Mouse (Mus musculus): ENCODE data around the gene Jph4. TPM values are rescaled to one million over a fixed set of nuclear protein-coding genes. Genes with fewer than 3 reads are reported as not detected.
A peak's percentile ranks its signal among the peaks of the same experiment; 100 is the strongest.

Jph4 gene
- total and polyA plus RNA-seq, 3 experiments: not detected

GRCm38 (mm10) chr14:55093927-55094326 is 22.8 kb downstream of the Jph4 start:
- Histone ChIP-seq H3K9ac (ENCODE audit: insufficient read depth, low read depth) (no peak overlapping the region), H3K4me1 (ENCODE audit: control insufficient read depth in 1 of 2, insufficient read depth in 2 of 2) (peaks cover 9 to 53% of the 10 kb centered on the region in 2 experiments), H3K4me3 (replicated peaks in 1 of 3; ENCODE audit: low read depth in 2 of 3, low read length in 2 of 3, poor library complexity in 1 of 3) (peak overlapping the region in 1 of 3 experiments; percentile 71), H3K27me3 (replicated peaks) (peaks cover 2% of the 10 kb centered on the region), H3K36me3 (replicated peaks in 1 of 2; ENCODE audit: control insufficient read depth in 1 of 2, insufficient read depth in 1 of 2, low read length in 1 of 2) (peaks cover 0 to 26% of the 10 kb centered on the region in 2 experiments), H3K9me3 (replicated peaks; ENCODE audit: low read length) (no peaks in the 10 kb centered on the region), H3K27ac (ENCODE audit: insufficient read depth, low read depth) (no peak overlapping the region), H3K4me2 (ENCODE audit: insufficient read depth, low read depth, poor library complexity, severe bottlenecking) (no peak overlapping the region), H3K79me2 (replicated peaks; ENCODE audit: control insufficient read depth, extremely low read depth, insufficient read depth, poor library complexity, severe bottlenecking) (no peaks in the 10 kb centered on the region)
- in situ Hi-C loops (cut with MboI; ENCODE audit: low pct_ligation_motif_present, low pct_unique_long_range_greater_than_20kb, low sequenced_read_pairs): no loop called here
- dilution Hi-C loops (cut with MboI; ENCODE audit: extremely low pct_ligation_motif_present, extremely low pct_unique_long_range_greater_than_20kb, low sequenced_read_pairs): no loop called here
- TF ChIP-seq RAD21 (IDR thresholded peaks at IDR 0.05; ENCODE audit: low read depth, low read length) (peak; percentile 28), CTCF (conservative IDR thresholded peaks at IDR 0.05 in 1 of 2, IDR thresholded peaks at IDR 0.05 in 1 of 2; ENCODE audit: low read depth in 2 of 2, low read length in 2 of 2) (peak; percentile 31 to 53; a peak in 3 of 4 replicates), ZC3H11A (IDR thresholded peaks at IDR 0.05; ENCODE audit: low read depth, low read length) (no peak)
- peak; percentile 52 for DNase-seq (ENCODE audit: extremely low read depth)

- in situ Hi-C loops (cut with MboI; ENCODE audit: low pct_ligation_motif_present, low pct_unique_long_range_greater_than_20kb, low sequenced_read_pairs): no loop called here
- Histone ChIP-seq H3K27me3 (replicated peaks) (peaks cover 2% of the 10 kb centered on the region), H3K4me1 (ENCODE audit: control insufficient read depth in 1 of 2, insufficient read depth in 2 of 2) (peaks cover 10 to 43% of the 10 kb centered on the region in 2 experiments), H3K4me3 (replicated peaks in 1 of 3; ENCODE audit: low read depth in 2 of 3, low read length in 2 of 3, poor library complexity in 1 of 3) (peak within 1 kb of the TSS; percentile 51 to 66 (median 55)), H3K36me3 (replicated peaks in 1 of 2; ENCODE audit: control insufficient read depth in 1 of 2, insufficient read depth in 1 of 2, low read length in 1 of 2) (peaks cover 0 to 8% of the 10 kb centered on the region in 2 experiments), H3K9ac (ENCODE audit: insufficient read depth, low read depth) (peak within 1 kb of the TSS; percentile 45), H3K4me2 (ENCODE audit: insufficient read depth, low read depth, poor library complexity, severe bottlenecking) (peak within 1 kb of the TSS; percentile 78), H3K79me2 (replicated peaks; ENCODE audit: control insufficient read depth, extremely low read depth, insufficient read depth, poor library complexity, severe bottlenecking) (no peaks in the 10 kb centered on the region), H3K27ac (ENCODE audit: insufficient read depth, low read depth) (no peak within 1 kb of the TSS), H3K9me3 (replicated peaks; ENCODE audit: low read length) (no peaks in the 10 kb centered on the region)
- TF ChIP-seq HCFC1 (IDR thresholded peaks at IDR 0.05; ENCODE audit: low read depth, low read length) (peak; percentile 94), ZC3H11A (IDR thresholded peaks at IDR 0.05; ENCODE audit: low read depth, low read length) (no peak), NELFE (IDR thresholded peaks at IDR 0.05; ENCODE audit: low read depth, low read length) (peak; percentile 33; the same call in 1 of the 2 replicates), MXI1 (IDR thresholded peaks at IDR 0.05; ENCODE audit: low read depth, low read length) (peak; percentile 45), MAX (IDR thresholded peaks at IDR 0.05; ENCODE audit: low read length) (peak; percentile 47; the same call in 1 of the 2 replicates), ZNF384 (IDR thresholded peaks at IDR 0.05; ENCODE audit: low read depth, low read length) (no peak), E2F4 (IDR thresholded peaks at IDR 0.05; ENCODE audit: insufficient replicate concordance, low read depth, low read length) (no peak), KAT2A (IDR thresholded peaks at IDR 0.05; ENCODE audit: insufficient replicate concordance, low read length) (peak; percentile 71; the same call in 1 of the 2 replicates), POLR2A (IDR thresholded peaks at IDR 0.05; ENCODE audit: low read depth, low read length) (peak; percentile 52; the same call in 1 of the 2 replicates), TCF12 (IDR thresholded peaks at IDR 0.05; ENCODE audit: low read depth, low read length) (peak; percentile 64), IRF4 (IDR thresholded peaks at IDR 0.05; ENCODE audit: low read depth, low read length) (peak; percentile 60; the same call in 1 of the 2 replicates), SIN3A (IDR thresholded peaks at IDR 0.05; ENCODE audit: low read length) (peak; percentile 53; the same call in 1 of the 2 replicates), USF2 (conservative IDR thresholded peaks at IDR 0.05; ENCODE audit: low read depth, low read length) (no peak), MAZ (IDR thresholded peaks at IDR 0.05; ENCODE audit: low read depth, low read length) (peak; percentile 92), NRF1 (IDR thresholded peaks at IDR 0.05; ENCODE audit: low read depth, low read length) (peak; percentile 82), BHLHE40 (IDR thresholded peaks at IDR 0.05; ENCODE audit: low read depth, low read length) (peak; percentile 31; the same call in 1 of the 2 replicates), TBP (conservative IDR thresholded peaks at IDR 0.05; ENCODE audit: low read depth, low read length) (0 out of 2 replicates have a peak, but pooled peaks have one; percentile 25)
- dilution Hi-C loops (cut with MboI; ENCODE audit: extremely low pct_ligation_motif_present, extremely low pct_unique_long_range_greater_than_20kb, low sequenced_read_pairs): no loop called here
- DNase-seq (ENCODE audit: extremely low read depth): peak; percentile 95
Measured at GRCm38 (mm10) chr14:55092011-55092577, 24.6 kb downstream of the Jph4 start, which contains the start of gene Zfhx2. Gene Zfhx2, minus strand, starts transcription at chr14:55092324.
